Mouse (Mus musculus) adrenal gland, postnatal 10 days (tissue): ENCODE results near the gene Emg1. TPM values are rescaled to one million over a fixed set of nuclear protein-coding genes. Genes with fewer than 3 reads are reported as not detected.
"Not testable (repeated sequence)": the region's sequence is repeated elsewhere in the genome, so short reads cannot be mapped to it uniquely, and the experiment has no call there.

Experiments used
- DNase-seq: peaks from one replicate; pipeline ENCODE4 v3.0.0; 2021; ENCODE audit warnings: mixed read lengths
- total RNA-seq, 2 experiments: library from RNA; stranded (reverse); gene quantifications; 2 replicates each; pipeline ENCODE4 v1.2.3; 2021

The Emg1 gene
- total RNA-seq, 2 experiments from 2014 or later = 85.5 to 94.1 TPM

DNA sequence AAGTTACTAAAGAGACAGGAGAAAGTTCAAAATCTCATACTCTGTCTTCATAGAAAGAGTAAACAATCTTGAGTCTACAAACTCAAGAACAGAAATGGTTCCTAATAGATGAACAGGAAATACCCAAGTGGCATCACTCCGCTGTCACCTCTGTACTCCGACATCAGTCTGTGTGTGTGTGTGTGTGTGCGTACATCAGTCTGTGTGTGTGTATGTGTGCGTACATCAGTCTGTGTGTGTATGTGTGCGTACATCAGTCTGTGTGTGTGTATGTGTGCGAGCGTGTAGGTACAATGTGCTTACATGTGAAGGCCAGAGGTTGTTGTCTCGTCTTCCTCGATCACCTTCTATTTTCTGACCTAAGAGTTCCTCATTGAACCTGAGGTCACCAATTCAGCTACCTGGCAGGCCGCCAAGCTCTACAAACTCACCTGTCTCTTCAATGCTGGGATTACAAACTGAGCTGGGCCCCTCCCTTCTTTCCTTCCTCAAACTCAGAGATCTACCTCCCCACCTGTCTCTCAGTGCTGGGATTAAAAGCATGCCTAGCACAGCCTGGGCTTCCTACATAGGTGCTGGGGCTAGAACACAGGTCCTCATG, 3.6 kb downstream of the Emg1 start:
- no peak for DNase-seq

DNA sequence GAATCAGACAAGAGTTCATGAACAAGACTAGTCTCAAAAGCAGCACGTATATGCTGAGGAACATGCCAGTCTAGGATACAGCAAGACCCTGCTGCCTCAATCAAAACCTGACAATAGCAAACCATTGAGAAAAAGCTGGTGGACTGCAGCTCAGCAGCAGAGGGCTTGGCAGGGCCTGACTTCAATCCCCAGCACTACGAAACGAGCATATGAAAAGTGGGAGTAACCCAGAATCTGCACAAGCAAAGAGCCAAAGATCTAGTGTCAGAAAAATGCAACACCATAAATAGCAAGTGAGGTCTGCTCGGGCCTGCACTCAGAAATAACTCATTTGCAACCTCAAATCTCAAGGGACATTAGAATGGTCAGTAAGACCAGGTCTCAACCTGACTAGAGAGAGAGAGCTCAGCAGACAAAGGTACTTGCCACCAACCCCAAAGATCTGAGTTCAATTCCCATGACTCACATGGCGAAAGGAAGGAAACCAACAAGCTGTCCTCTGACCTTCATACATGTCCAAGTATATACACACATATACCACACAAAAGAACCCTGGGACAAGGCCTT, 5.8 kb downstream of the Emg1 start:
- DNase-seq = no peak

DNA sequence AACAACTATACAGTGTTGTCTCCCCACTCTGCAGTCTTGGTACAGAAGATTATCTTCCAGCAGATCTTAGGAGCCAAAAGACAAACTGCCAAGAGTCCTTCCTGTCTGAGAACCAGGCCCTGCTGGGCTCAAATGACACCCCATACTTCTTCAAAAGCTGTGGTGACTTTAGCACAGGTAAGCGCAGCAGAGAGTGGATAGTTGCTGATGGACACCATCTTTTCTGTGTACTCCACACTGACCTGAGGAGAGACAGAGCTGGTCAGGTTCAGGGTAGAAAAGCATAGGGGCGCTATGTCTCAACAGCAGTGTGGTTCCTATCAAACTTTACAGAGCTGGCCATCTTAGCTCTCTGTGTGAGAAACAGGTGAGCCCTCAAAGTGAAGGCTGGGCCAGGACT, 7.6 kb downstream of the Emg1 start:
- DNase-seq = no peak

DNA sequence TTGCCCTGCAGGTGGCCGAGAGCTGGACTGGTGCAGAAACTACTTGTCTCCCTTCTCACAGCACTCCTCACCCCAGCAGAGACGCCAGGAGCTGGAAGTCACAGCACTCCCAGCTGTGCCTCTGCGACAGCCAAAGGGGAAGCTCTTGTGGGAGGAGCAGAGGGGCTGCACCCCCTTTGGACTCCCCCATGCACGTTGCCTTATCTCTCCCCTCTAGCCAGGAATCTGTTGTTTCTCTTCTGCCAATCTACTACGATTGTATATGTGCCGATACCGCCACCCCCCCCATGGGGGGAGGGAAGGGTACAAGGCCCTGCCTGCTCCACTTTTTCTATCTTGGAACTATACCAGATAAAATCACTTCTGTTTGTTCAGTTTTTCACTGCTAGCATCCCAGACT, 8.2 kb downstream of the Emg1 start:
- DNase-seq = no peak

DNA sequence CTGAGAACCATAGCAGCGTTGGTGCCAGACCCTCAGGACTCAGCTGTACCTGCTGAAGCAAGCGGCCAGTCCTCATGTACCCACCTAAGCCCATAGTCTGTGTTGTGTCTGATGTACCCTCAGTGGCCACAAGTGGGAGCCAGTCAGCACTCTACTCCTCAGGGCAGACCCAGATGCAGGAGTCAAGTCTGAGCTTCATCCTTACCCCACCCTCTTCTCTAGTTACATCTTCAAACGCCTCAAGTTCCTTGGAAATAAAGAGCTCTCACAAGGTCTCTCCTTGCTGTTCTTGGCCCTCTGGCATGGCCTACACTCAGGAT, 9.2 kb downstream of the Emg1 start:
- peak; percentile 78 for DNase-seq

DNA sequence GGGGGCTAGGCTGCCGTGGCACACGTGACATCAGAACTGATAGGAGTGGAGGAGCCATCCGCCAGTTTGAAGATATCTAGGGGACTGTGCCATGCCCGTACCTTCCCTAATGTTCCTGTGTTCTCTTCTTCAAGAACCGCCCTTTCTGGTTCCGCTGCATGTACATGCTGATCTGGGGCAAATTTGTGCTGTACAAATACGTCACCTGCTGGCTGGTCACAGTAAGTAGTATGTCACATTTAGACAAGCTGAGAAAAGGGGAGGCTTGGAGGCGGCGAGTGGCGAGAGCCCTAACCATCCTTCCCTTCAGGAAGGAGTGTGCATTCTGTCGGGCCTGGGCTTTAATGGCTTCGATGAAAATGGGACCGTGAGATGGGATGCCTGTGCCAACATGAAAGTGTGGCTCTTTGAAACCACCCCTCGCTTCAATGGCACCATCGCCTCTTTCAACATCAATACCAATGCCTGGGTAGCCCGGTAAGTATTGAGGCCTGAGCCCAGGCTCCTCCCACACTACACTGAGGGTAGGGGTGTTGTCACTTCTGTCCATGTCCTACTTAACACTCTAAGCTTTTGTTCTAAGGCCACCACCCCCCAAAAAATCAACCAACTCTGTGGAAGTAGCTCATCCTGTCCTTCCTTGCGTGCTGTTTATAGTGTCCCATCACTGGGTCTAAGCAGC, 9.7 kb downstream of the Emg1 start:
- no peak for DNase-seq

DNA sequence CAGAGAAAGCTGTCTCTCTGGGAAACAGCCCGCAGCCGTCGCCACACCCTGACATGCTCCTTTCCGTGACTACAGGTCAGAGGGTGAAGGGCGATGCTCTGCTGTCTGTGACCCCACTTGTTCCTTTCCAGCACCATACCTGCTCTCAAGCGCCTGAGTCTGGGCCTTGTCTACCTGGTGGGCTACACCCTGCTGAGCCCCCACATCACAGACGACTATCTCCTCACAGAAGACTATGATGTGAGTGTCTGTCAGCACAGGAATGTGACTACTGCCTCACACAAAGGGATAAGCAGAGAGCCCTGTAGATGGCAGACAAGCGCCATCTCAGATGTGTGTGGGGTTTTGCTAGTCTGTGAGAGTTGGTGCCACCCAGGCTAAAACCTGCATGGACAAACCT, 10.6 kb downstream of the Emg1 start:
- no peak for DNase-seq

DNA sequence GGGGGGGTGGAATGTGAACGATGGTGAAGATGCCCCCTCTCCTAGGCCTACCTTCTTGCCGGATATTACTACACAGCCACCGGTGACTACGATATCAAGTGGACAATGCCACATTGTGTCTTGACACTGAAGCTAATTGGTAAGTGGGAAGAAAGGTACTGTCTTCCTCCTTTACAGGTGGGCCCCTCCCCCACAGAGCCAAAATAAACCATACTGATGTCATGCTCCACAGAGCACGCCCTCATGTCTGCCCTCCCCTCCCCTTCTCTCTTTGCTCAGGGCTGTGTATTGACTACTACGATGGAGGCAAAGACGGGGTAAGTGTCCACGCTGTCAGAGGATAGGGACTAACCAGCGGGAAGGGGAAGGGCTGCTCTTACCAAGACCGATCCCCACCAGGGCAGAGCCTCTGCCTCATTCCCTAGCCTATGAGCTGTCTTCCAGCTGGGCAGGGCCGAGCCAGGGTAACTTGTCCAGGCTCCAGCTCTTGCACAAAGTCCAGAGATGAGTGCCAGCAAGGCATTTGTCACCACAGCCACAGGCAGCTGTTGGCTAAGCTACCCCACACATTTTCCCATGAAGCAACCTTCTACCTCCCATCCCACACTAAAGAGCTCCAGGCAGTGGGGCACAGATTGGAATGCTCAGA, 11.9 kb downstream of the Emg1 start:
- peak; percentile 87 for DNase-seq

DNA sequence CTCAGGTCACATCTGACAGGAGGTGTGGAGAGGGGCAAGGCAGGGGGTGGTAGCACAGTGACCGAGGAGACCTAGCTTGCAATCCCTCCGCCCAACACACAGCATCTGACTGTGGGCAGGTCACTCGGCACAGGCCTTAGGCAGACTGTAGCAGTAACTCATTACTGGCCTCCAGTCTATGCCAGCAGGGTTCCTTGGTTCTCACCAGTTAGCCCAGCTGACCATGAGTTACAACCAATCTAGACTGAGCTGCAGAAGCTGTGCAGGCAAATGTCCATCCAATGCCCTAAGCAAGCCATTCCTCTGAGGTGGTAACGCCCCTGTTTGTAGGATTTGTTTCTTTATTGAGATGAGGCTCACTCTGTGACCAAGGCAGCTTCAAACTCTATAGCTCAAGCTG, 12.6 kb downstream of the Emg1 start:
- no peak for DNase-seq

DNA sequence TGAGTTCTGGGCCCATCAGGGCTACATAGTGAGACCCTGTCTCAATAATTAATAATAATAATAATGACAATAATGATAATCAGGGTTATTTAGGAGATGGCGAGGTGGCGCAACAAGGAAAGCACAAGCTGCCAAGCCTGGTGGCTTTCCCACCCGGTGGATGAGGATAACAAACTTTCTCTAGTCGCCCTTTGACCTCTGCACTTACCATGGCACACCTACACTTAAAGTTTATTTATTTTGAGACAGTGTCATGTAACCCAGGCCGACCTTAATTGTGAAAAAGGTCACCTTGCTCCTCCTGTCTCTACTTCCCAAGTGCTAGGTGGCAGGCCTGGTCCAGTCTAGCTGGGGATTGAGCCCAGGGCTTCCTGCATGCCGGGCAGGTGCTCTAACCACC, 13.2 kb downstream of the Emg1 start:
- no peak for DNase-seq

DNA sequence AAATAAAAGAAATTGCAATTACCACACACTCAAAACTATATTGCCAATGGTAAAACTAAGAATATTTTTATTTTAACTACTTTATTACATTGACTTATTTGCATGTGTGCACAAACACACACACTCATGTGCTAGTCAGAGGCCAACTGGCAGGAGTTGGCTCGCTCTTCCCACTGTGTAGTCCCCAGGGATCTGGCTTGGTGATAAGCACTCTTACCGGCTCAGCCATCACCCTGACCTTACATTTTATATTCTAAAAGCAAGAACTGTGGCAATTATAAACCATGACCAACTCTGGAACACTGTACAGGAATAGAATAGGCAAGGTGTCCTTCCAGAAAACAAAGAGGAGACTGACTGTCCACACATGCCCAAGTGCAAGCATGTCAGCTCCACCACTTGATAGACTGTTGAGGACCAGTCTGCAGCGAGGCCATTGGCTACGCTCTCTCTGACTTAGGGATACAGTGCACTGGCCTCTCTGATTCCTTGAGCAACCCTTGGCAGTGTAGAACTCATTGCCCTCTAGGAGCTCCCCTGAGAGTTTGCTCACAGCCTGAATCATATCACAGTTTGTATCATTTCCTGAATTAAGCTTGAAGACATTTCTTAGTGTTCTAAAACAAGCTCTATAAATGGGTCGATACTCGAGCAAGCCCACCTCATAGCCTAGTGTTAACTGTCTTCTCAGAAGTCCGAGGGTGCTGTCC, 15.4 kb downstream of the Emg1 start:
- peak; percentile 32 for DNase-seq

DNA sequence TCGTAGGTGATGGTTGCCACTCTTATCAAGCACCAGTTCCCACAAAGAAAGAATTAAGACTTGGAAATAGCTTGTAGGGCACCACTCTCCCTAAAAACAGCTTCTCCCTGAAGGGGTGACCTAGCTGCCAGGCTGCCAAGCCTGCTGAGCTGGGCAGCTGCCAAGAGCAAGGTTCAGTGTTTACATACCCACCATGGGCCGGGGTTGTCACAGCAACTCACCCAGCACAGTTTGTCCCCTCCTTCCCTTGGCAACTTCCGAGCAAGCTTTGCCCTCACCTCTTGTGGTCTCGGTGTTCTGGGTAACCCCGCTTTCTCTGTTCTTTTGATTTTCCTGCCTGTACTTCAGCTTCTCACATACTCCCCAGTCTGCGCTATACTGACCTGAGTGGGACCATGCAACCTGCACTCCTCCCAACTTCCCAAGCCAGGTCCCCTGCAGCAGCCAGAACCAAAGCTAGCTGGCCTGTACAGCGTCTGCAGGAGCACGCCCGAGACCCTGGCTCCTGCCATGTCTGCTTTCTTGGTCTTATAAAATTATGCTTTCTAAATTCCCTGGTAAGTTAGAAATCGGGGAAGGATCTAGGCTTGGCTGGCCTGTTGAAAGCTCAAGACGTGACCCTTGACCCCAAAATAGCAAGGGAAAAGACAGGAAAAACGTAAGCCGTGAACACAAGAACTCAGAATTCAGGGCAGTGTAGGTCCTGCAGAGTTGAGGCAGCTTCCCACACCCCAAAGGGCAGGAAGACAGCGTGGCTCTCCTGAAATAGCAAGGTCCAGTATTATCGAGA, 17.6 kb downstream of the Emg1 start:
- DNase-seq = peak; percentile 83

DNA sequence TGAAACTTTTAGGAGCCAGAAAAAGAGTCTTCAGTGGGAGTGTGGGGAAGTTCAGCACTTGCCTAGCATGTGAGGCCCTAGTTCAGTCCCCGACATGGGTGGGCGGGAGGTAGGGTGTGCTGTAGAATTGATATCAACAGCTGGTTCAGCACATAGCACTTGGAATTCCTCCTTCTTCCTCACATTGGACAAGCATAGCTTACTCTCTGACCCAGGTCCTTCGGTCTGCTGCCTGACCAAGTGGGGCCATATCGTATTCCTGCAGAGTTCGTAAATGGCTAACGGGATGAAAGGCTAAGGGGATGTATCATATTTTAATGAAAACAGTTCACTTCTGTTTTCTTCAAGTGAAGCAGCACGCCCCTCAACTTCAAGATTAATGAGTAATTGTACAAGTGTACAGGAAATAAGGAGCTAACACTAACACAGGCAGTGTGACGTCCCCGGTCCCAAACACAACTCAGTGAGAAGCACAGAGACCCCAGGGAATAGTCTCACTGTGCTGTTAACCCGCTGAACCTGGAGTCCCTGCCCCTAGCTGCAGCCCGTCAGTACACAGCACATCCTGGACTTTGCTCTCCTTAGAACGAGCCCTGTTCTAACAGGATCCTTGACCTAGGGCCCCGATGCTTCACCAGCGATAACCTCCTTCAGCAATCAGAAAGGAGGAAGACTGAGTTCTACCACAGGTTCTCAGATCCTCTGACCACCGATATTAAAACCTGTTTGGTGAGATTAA, 18.6 kb downstream of the Emg1 start:
- no peak for DNase-seq

DNA sequence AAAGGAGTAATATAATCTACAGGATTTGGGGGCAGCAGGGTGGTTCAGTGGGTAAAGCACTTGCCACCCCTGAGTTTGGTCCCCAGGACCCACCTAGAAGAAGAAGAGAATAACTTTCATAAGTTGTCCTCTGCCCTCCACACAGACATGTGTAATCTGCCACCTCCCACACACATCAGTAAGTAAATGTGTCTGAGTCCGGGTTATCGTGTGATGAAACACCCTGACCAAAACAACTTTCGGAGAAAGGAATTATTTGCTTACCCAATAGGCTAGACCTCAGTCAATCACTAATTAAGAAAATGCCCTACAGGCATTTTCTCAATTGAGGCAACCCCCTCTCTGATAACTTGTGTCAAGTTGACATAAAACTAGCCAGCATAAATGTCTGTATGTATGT, 21.5 kb downstream of the Emg1 start:
- no peak for DNase-seq

DNA sequence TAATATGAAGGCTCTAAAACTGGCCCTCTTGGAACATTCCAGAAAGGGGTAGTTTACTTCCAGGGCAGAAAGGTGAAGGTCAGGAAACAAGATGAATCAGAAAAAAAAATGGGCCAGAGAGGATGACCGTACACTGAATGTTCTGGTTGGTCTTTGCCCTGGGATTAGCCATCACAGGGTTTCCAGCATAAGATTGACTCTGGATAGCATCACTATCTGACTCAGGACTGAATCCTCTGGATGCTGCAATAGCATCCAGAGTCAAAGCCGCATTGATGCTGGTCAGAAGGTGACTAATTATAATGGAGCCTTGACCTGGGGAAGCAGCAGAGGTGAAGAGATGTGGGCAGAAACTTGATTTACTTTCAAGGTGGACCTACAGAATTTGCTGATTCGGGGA, 23.0 kb downstream of the Emg1 start:
- no peak for DNase-seq

DNA sequence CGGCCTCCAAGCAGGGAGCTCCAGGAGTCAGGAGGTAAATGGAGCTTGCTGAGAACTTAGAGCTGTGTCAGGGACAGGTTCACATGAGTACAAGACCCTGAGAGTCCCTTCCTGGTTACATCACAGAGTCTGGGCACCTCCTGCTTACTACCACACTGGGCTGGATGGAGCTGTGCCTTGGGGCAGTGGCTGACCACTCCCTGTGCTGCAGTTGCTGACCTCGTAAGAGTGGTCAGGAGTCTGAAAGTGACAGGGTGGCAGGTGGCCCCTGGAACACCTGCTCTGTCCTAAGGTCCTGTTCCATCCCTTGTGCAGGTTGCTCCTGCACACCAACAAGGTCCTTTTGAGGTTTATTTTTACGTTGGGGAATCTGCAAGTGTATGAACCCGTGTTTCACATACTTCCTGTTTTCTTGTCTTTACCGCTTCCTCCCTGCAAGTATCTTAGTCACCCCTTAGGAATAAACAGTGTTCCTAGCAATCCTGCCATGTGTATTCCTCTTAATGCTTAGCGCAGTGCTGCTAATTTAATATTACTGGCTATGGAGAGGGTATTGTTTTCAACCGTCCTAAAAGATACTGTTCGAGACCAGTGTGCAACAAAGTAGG, 23.7 kb downstream of the Emg1 start:
- DNase-seq = no peak

DNA sequence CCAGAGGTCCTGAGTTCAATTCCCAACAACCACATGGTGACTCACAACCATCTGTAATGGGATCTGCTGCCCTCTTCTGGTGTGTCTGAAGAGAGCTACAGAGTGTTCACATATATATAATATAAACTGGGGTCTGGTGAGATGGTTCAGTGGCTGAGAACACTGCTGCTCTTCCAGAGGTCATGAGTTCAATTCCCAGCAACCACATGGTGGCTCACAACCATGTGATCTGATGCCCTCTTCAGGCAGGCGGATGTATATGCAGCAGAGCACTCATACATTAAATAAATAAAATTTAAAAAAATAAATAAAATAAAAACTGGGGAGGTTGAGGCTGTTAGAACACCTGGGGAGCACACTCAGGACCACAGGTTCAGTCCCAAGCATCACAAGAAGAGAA, 25.3 kb downstream of the Emg1 start:
- DNase-seq = not testable (repeated sequence)

DNA sequence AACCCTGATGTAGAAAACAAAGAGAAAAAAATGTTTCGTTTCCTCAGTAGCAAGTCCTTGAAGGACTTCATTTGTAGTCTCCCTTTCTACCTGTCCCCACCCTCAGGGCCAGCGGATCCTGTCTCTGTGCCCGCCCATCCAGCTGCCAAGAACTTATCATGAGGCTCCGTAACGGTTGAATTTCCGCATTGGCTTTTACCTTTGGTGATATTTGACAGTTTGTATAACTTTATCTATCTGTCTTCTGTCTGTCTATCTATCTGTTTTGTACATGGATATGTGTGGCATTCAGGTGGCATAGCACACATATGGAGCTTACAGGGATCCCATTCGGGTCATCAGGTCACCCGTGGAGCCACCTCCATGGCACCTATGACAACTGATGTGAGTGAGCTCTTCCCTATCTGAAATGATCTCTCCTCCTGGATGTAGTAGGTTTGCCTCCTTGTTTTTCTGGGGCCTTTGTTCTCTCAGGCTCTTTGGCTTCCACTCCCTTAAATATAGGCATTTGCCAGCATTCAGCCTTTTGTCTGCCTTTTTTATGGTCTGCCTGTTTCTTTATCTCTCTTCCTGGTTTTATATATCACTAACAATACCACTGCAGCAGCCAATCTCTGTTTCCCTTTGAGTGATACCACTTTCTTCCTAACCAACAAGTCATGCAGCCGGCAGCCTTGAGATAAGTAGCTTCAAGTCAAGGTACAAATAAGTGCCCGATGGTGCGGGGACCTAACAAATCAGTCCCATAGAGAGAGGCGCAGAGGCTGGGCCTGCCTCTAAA, 26.2 kb downstream of the Emg1 start:
- DNase-seq = no peak

DNA sequence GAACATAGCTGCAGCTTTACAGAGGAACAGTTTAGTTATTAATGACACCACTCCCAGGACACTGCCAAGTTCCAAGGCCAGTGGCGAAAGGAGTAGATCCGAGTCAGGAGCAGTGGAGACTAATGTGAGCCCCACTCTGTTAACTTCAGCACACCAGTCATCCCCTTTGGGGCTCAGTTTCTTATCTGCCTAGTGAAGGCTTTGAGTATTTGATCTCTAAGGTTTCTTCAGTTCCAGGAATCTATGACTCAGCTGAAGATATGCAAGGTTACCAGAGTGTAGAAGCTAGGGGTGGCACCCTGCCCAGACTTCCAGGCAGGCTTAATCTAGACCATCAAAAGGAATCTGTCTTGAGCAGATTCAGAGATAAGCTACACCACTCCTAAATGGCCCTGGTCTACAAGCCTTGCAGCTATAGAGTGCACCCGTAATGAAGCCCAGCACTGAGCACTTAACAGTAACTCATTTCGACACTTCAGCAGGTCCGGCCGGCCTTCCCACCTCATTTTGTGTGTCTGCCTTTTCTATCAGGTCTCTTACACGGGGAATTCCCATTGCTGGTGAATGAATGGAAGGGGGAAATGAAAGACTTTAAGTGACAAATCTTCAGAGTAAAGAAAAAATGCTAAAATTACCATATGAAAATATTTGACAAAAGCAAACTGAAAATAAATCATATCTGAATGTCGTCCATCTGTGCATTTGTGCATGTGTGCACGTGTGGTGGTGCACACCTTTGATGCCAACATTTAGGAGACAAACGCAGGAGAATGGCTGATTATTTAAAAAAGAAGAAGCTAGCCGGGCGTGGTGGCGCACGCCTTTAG, 28.2 kb downstream of the Emg1 start:
- DNase-seq = peak; percentile 83
